Mouse (Mus musculus) myocyte (in vitro differentiated cells): ENCODE data around the gene Lrrc4.

Experiments
- POLR2A ChIP-seq: IDR thresholded peaks from one replicate; pipeline ENCODE4 v1.6.1; 2011; ENCODE audit warnings: low read depth, mild to moderate bottlenecking, control low read depth, moderate library complexity; ENCODE audit not compliant: insufficient read length
- TCF3 ChIP-seq: IDR thresholded peaks from one replicate; pipeline ENCODE4 v1.6.1; 2011; ENCODE audit warnings: low read depth, control low read depth; ENCODE audit not compliant: insufficient read length

DNA sequence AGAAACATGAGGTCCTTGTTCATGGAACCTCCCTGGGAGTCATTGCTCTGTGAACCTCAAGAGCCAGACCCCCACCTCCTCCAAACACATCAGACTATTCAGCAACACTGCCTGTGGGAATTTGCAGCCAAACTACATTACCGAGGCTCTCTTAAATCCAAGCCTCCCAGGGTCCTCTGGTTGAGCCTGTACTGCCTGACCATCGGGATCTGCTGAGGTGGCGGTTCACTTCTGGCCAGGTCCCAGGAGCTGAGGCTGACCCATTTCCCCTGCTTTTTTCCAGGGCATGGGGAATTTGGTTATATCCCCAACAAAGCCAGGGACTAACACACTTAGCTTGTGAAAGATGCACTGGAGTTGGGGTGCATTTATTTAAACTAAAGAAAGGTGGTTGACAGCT lies 4.0 kb downstream of the Lrrc4 start:
- TF ChIP-seq POLR2A (no peak), TCF3 (no peak)
